Mouse (Mus musculus): ENCODE results near the gene Rapgef2. TPM values are rescaled to one million over a fixed set of nuclear protein-coding genes. Genes with fewer than 3 reads are reported as not detected.
"Not testable (repeated sequence)": the region's sequence is repeated elsewhere in the genome, so short reads cannot be mapped to it uniquely, and the experiment has no call there.

Gene Rapgef2
- polyA plus RNA-seq, 1 experiment from 2014 or later, result 4.4 TPM

GRCm38 (mm10) chr3:79074970-79075369 lies 211.3 kb downstream of the Rapgef2 start:
- H3K4me3 ChIP-seq, result no peak overlapping the region
- H3K9me3 ChIP-seq, result no peaks in the 10 kb centered on the region
- H3K4me1 ChIP-seq, result no peaks in the 10 kb centered on the region
- DNase-seq (ENCODE audit: extremely low spot score, low spot score), result no peak
- no peaks in the 10 kb centered on the region for H3K27me3 ChIP-seq (ENCODE audit: poor library complexity, severe bottlenecking)
- WGBS, result 95% methylated on average over 3 of the region's 3 CpGs
- H3K36me3 ChIP-seq (replicated peaks), result peaks cover 34% of the 10 kb centered on the region
- H3K27ac ChIP-seq, result no peak overlapping the region

- no peak for DNase-seq (ENCODE audit: extremely low spot score, low spot score)
- H3K9me3 ChIP-seq, result no peaks in the 10 kb centered on the region
- H3K4me3 ChIP-seq, result no peak overlapping the region
- H3K27me3 ChIP-seq (ENCODE audit: poor library complexity, severe bottlenecking), result no peaks in the 10 kb centered on the region
- WGBS, result 88% methylated on average over 13 of the region's 13 CpGs
- peaks cover 37% of the 10 kb centered on the region for H3K36me3 ChIP-seq (replicated peaks)
- H3K4me1 ChIP-seq, result no peaks in the 10 kb centered on the region
- no peak overlapping the region for H3K27ac ChIP-seq
Observed at GRCm38 (mm10) chr3:79073541-79074244, 212.6 kb downstream of the Rapgef2 start.

GRCm38 (mm10) chr3:79071561-79071960 lies 214.8 kb downstream of the Rapgef2 start:
- no peak for DNase-seq (ENCODE audit: extremely low spot score, low spot score)
- 70% methylated on average over 7 of the region's 7 CpGs for WGBS
- Histone ChIP-seq H3K27ac (no peak overlapping the region), H3K9me3 (no peaks in the 10 kb centered on the region), H3K4me1 (no peaks in the 10 kb centered on the region), H3K36me3 (replicated peaks) (peaks cover 45% of the 10 kb centered on the region), H3K27me3 (ENCODE audit: poor library complexity, severe bottlenecking) (no peaks in the 10 kb centered on the region), H3K4me3 (no peak overlapping the region)

GRCm38 (mm10) chr3:79069891-79070290 lies 216.4 kb downstream of the Rapgef2 start:
- no peak overlapping the region for H3K27ac ChIP-seq
- H3K36me3 ChIP-seq (replicated peaks), result peaks cover 57% of the 10 kb centered on the region
- no peaks in the 10 kb centered on the region for H3K27me3 ChIP-seq (ENCODE audit: poor library complexity, severe bottlenecking)
- no peaks in the 10 kb centered on the region for H3K9me3 ChIP-seq
- no peak overlapping the region for H3K4me3 ChIP-seq
- H3K4me1 ChIP-seq, result no peaks in the 10 kb centered on the region
- WGBS, result 94% methylated on average over 10 of the region's 10 CpGs
- DNase-seq (ENCODE audit: extremely low spot score, low spot score), result no peak

- Histone ChIP-seq H3K9me3 (no peaks in the 10 kb centered on the region), H3K27ac (no peak overlapping the region), H3K36me3 (replicated peaks) (peaks cover 63% of the 10 kb centered on the region), H3K4me1 (no peaks in the 10 kb centered on the region), H3K27me3 (ENCODE audit: poor library complexity, severe bottlenecking) (no peaks in the 10 kb centered on the region), H3K4me3 (no peak overlapping the region)
- no peak for DNase-seq (ENCODE audit: extremely low spot score, low spot score)
- 93% methylated on average over 11 of the region's 11 CpGs for WGBS
Observed at GRCm38 (mm10) chr3:79068976-79069375, 217.3 kb downstream of the Rapgef2 start.

GRCm38 (mm10) chr3:79066455-79067055 lies 219.8 kb downstream of the Rapgef2 start:
- peaks cover 57% of the 10 kb centered on the region for H3K36me3 ChIP-seq (replicated peaks)
- H3K27ac ChIP-seq, result no peak overlapping the region
- H3K27me3 ChIP-seq (ENCODE audit: poor library complexity, severe bottlenecking), result no peaks in the 10 kb centered on the region
- WGBS, result 90% methylated on average over 28 of the region's 28 CpGs
- no peak overlapping the region for H3K4me3 ChIP-seq
- DNase-seq (ENCODE audit: extremely low spot score, low spot score), result no peak
- H3K9me3 ChIP-seq, result no peaks in the 10 kb centered on the region
- H3K4me1 ChIP-seq, result no peaks in the 10 kb centered on the region

- Histone ChIP-seq H3K27me3 (ENCODE audit: poor library complexity, severe bottlenecking) (no peaks in the 10 kb centered on the region), H3K27ac (no peak overlapping the region)
- WGBS, result 94% methylated on average over 10 of the region's 10 CpGs
Observed at GRCm38 (mm10) chr3:79064096-79064495, 222.2 kb downstream of the Rapgef2 start.

GRCm38 (mm10) chr3:79061426-79061825 lies 224.9 kb downstream of the Rapgef2 start:
- no peak overlapping the region for H3K27ac ChIP-seq
- no peaks in the 10 kb centered on the region for H3K9me3 ChIP-seq
- H3K4me1 ChIP-seq, result no peaks in the 10 kb centered on the region
- WGBS, result 88% methylated on average over 6 of the region's 6 CpGs
- no peaks in the 10 kb centered on the region for H3K27me3 ChIP-seq (ENCODE audit: poor library complexity, severe bottlenecking)
- H3K4me3 ChIP-seq, result no peak overlapping the region
- H3K36me3 ChIP-seq (replicated peaks), result peaks cover 27% of the 10 kb centered on the region
- DNase-seq (ENCODE audit: extremely low spot score, low spot score), result no peak

More at GRCm38 (mm10) chr3:79064096-79064495, 222.2 kb downstream of the Rapgef2 start:
- Histone ChIP-seq H3K4me1 (no peaks in the 10 kb centered on the region), H3K4me3 (no peak overlapping the region), H3K36me3 (replicated peaks) (peaks cover 47% of the 10 kb centered on the region), H3K9me3 (no peaks in the 10 kb centered on the region)
- DNase-seq (ENCODE audit: extremely low spot score, low spot score), result no peak

- not testable (repeated sequence) for H3K9me3 ChIP-seq
Observed at GRCm38 (mm10) chr3:79058491-79058890, 227.8 kb downstream of the Rapgef2 start.

GRCm38 (mm10) chr3:79045251-79045650 lies 241.1 kb downstream of the Rapgef2 start:
- no peaks in the 10 kb centered on the region for H3K27me3 ChIP-seq (ENCODE audit: poor library complexity, severe bottlenecking)
- H3K4me1 ChIP-seq, result no peaks in the 10 kb centered on the region
- WGBS, result 83% methylated on average over 5 of the region's 5 CpGs
- H3K36me3 ChIP-seq (replicated peaks), result no peaks in the 10 kb centered on the region
- DNase-seq (ENCODE audit: extremely low spot score, low spot score), result no peak
- no peaks in the 10 kb centered on the region; the same call in 1 of the 2 replicates for H3K9me3 ChIP-seq
- no peak overlapping the region for H3K27ac ChIP-seq
- H3K4me3 ChIP-seq, result no peak overlapping the region

More at GRCm38 (mm10) chr3:79058491-79058890, 227.8 kb downstream of the Rapgef2 start:
- H3K4me3 ChIP-seq; H3K36me3 ChIP-seq (replicated peaks); H3K27me3 ChIP-seq (ENCODE audit: poor library complexity, severe bottlenecking); DNase-seq (ENCODE audit: extremely low spot score, low spot score); H3K27ac ChIP-seq; H3K4me1 ChIP-seq: not testable (repeated sequence)
- WGBS, result 92% methylated on average over 2 of the region's 2 CpGs

GRCm38 (mm10) chr3:79042973-79043372 lies 243.3 kb downstream of the Rapgef2 start:
- WGBS, result 84% methylated on average over 3 of the region's 3 CpGs

GRCm38 (mm10) chr3:79039666-79040450 lies 246.5 kb downstream of the Rapgef2 start:
- H3K4me1 ChIP-seq, result peaks cover 15% of the 10 kb centered on the region
- no peaks in the 10 kb centered on the region for H3K27me3 ChIP-seq (ENCODE audit: poor library complexity, severe bottlenecking)
- no peaks in the 10 kb centered on the region; the same call in 1 of the 2 replicates for H3K9me3 ChIP-seq
- no peaks in the 10 kb centered on the region for H3K36me3 ChIP-seq (replicated peaks)
- 51% methylated on average over 2 of the region's 2 CpGs for WGBS
- H3K4me3 ChIP-seq, result no peak overlapping the region
- no peak for DNase-seq (ENCODE audit: extremely low spot score, low spot score)
- no peak overlapping the region for H3K27ac ChIP-seq

More at GRCm38 (mm10) chr3:79042973-79043372, 243.3 kb downstream of the Rapgef2 start:
- Histone ChIP-seq H3K4me3 (no peak overlapping the region), H3K27me3 (ENCODE audit: poor library complexity, severe bottlenecking) (no peaks in the 10 kb centered on the region), H3K4me1 (peaks cover 15% of the 10 kb centered on the region), H3K36me3 (replicated peaks) (no peaks in the 10 kb centered on the region), H3K9me3 (no peaks in the 10 kb centered on the region; the same call in 1 of the 2 replicates), H3K27ac (no peak overlapping the region)
- no peak for DNase-seq (ENCODE audit: extremely low spot score, low spot score)

GRCm38 (mm10) chr3:79039008-79039407 lies 247.3 kb downstream of the Rapgef2 start:
- 46% methylated on average over 2 of the region's 2 CpGs for WGBS

More at GRCm38 (mm10) chr3:79039008-79039407, 247.3 kb downstream of the Rapgef2 start:
- Histone ChIP-seq H3K36me3 (replicated peaks) (no peaks in the 10 kb centered on the region), H3K27me3 (ENCODE audit: poor library complexity, severe bottlenecking) (no peaks in the 10 kb centered on the region), H3K4me1 (peaks cover 15% of the 10 kb centered on the region), H3K9me3 (no peaks in the 10 kb centered on the region; the same call in 1 of the 2 replicates), H3K27ac (no peak overlapping the region), H3K4me3 (no peak overlapping the region)
- DNase-seq (ENCODE audit: extremely low spot score, low spot score), result no peak
